Mouse (Mus musculus): ENCODE data around the gene Olfr599.
"Not testable (repeated sequence)": the region's sequence is repeated elsewhere in the genome, so short reads cannot be mapped to it uniquely, and the experiment has no call there.

Olfr599 gene

DNA sequence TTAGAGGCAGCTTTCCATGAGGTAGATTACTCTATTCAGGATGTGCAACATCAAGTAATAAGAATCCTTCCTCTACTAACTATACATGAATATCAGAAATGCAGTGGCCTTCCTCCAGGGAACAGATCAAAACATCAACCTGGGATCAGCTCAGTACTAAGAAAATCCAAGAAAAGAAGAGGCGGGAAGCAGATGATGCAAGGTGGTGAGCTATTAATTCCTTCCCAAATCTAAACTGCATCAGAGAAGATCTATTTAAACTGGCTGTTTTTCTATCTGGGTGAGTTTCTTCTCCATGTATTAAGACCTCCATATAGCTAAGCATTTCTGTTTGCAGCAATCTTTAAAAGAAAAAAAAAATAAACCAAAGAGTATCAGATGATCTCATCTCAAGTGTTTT is at the start of gene Olfr599:
Gene Olfr599 (plus strand): TSS at position 301 of the 400 bp plus-strand sequence.
- DNase-seq, result no peak

DNA sequence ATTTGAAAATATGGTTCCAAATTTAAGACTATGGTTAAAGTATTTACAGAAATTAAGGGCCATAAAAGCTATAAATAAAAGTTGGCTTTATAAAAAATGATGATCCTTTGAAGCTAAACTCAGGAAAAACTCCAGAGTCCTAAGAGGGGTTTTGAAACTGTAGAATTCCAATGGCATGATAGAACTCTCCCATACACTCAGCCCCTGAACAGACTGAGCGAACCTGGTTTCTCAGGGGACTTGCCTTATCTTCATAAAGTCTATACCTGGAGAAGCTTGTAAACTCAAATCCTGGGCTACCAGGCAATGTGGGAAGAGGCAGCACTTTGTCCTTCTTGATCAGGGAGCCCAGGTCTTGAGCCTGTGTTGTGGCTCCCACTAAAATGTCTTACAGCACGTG is 30.4 kb upstream of the Olfr599 start, which contains the start of gene Olfr596:
Gene Olfr596 (plus strand): TSS at position 301 of the 400 bp plus-strand sequence.
- DNase-seq, result not testable (repeated sequence)

DNA sequence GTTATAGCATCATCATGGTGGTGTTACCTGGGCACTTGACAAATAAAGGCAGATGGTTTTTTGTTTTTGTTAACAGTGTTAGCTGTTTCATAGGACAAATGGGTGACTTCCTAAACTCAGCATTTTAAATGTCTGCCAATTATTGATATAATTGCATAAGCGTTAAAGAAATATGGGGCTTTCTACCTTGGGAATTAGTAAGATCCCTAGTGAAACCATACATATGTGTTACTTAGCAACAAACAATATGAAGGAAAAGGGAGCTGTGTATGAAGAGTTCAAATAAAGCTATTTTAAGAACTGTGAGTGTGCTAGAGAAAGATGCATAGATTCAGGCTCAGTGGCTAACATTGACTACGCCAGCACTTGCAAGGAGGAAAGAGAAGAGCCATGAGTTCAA is 19.7 kb upstream of the Olfr599 start, which contains the start of gene Olfr597:
Gene Olfr597 (plus strand): TSS at position 301 of the 400 bp plus-strand sequence.
- not testable (repeated sequence) for DNase-seq

DNA sequence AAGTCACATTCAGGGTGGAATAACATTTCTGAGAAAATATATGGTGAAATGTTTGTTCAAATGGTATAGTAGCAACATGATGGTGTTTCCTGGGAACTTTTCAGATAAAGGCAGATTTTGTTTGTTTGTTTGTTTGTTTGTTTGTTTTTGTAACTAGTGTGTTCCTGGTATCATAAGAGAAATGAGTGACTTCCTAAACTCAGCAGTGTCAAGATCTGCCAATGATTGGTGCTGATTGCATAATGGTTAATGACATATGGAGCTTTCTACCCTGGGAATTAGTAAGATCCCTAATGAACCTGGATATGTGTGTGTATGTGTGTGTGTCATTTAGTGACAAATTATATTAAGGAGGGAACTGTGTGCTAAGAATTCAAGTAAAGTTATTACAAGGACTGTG is 12.4 kb upstream of the Olfr599 start, which contains the start of gene Olfr598:
Gene Olfr598 (plus strand): TSS at position 301 of the 400 bp plus-strand sequence.
- DNase-seq, result no peak

DNA sequence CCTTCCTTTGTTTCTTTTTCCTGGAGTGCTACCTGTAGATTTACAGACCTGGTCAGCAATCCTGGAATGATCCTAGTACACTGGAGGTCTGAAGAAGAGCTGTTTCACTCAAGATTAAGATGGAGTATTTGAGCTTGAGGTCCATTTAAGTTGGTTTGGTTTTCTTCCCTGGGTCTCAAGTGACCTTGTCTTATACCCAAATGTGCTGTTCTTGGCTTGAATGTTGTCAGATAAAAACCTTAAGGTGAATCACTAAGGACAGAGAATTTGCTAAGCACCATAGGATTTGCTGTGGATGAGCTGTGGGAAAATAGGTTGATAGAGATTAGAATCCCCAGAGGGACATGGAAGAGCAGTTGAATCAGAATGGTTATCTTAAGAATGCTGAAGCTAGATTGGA is 13.9 kb downstream of the Olfr599 start, which contains the start of gene Olfr600:
Gene Olfr600 (minus strand): TSS at position 101 of the 400 bp plus-strand sequence.
- no peak for DNase-seq

DNA sequence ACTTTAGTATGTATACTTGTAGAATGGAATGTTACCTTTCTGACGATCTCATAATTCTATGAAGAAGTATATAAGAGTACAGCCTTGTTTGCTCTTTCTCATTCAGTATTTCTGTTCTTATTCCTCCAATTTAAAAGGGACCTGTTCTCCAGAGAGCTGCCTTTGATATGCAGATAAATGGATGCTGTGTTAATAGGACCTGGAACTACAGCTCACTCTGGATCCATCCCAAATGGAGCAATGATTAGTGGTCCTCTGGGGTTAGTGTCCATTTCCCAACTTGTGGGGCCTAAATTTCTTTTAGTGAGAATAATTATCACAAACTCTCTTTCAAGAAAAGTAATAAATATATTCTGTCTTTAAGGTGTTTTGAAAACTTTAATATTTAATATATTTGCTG is 26.8 kb downstream of the Olfr599 start, which contains the start of gene Olfr601:
Gene Olfr601 (minus strand): TSS at position 101 of the 400 bp plus-strand sequence.
- no peak for DNase-seq

DNA sequence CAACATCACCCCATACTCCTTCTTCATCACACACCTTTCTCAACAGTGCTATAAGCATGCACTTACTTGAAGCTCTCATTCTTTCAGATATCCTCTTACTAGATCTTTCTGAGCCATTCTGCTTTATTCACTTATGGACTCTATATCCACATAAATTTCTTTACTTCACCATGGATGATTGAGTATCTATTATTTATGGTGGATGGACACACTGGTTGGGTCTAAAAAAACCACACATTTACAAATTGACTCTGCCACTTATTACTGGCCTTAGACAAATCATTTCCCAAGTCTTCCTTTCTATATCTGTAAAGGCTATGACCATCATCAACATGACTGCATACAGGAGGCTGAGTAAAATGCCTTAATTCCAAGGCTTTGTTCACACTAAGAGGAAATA is 50.4 kb downstream of the Olfr599 start, which contains the start of gene Olfr603:
Gene Olfr603 (minus strand): TSS at position 101 of the 400 bp plus-strand sequence.
- no peak for DNase-seq

All from kidney, adult 18-20 months (tissue).